Mouse (Mus musculus) megakaryocyte, embryonic 14.5 days (primary cell): ENCODE results near the gene C9orf72.

ENCODE experiments used
- FLI1 ChIP-seq: IDR thresholded peaks from 2 replicates; pipeline ENCODE4 v1.6.1; 2012; ENCODE audit warnings: low read length, inconsistent platforms, mixed read lengths
- GATA1 ChIP-seq: IDR thresholded peaks from 3 replicates; pipeline ENCODE4 v1.6.1; 2012; ENCODE audit warnings: mixed read lengths, low read length, inconsistent platforms, borderline replicate concordance

DNA sequence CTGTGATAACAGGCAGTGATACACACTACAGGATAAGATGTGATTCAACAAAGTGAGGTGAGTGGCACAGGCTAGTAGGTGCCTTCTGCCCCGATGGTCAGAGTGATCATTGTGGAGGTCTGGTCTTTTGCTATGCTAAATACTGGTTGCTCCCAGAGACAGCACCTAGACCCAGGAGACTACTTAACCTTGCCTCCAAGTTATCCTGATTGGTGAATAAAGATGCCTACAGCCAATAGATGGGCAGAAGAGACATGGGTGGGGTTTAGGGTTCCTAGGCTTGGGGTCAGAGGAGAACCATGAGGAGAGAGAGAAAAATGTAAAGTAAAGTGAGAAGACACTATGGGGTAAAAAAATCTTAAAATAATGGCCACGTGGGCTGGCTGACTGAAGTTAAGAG, 4.8 kb downstream of the C9orf72 start:
- no peak for TF ChIP-seq GATA1
- TF ChIP-seq FLI1: no peak
